Mouse (Mus musculus) CH12.LX (cell line): ENCODE results near the gene Ubxn6. TPM values are rescaled to one million over a fixed set of nuclear protein-coding genes. Genes with fewer than 3 reads are reported as not detected.

Experiments
- DNase-seq: peaks from one replicate; pipeline ENCODE4 v3.0.0-alpha.2; 2013; ENCODE audit errors: extremely low read depth
- H3K27ac ChIP-seq: 2 replicates; pipeline ENCODE4 v1.5.1; 2012; ENCODE audit warnings: low read depth, mild to moderate bottlenecking, control low read depth, moderate library complexity; ENCODE audit not compliant: insufficient read depth
- H3K27me3 ChIP-seq: replicated peaks from 2 replicates; pipeline ENCODE3; 2012; ENCODE audit warnings: inconsistent platforms
- H3K36me3 ChIP-seq, 2 experiments: replicated peaks in 1 of 2; 2 replicates each; pipeline versions ENCODE3 to v1.6.1; 2012; ENCODE audit warnings: inconsistent platforms in 1 of 2, low read length in 1 of 2, mild to moderate bottlenecking in 1 of 2, mixed read lengths in 1 of 2, moderate library complexity in 1 of 2; ENCODE audit not compliant: control insufficient read depth in 1 of 2, insufficient read depth in 1 of 2
- H3K4me1 ChIP-seq, 2 experiments: 2 replicates each; pipeline ENCODE4 v1.6.1; 2012; ENCODE audit warnings: inconsistent platforms in 1 of 2, moderate library complexity in 1 of 2; ENCODE audit not compliant: insufficient read depth in 2 of 2, control insufficient read depth in 1 of 2
- H3K4me2 ChIP-seq: 2 replicates; pipeline ENCODE4 v1.6.1; 2012; ENCODE audit warnings: low read depth, mild to moderate bottlenecking, control low read depth; ENCODE audit not compliant: poor library complexity, insufficient read depth, severe bottlenecking
- H3K4me3 ChIP-seq, 3 experiments: fragments of 150-350 bp in 1 of 3; sonication (generic) in 1 of 3; replicated peaks in 1 of 3; 2 replicates each; pipeline versions ENCODE3 to v1.5.1; 2011 to 2012; ENCODE audit warnings: low read depth in 2 of 3, low read length in 2 of 3, mild to moderate bottlenecking in 2 of 3, moderate library complexity in 2 of 3, control low read depth in 1 of 3, improper control_type of control experiment in 1 of 3, inconsistent platforms in 1 of 3, mixed read lengths in 1 of 3; ENCODE audit not compliant: poor library complexity in 1 of 3
- H3K79me2 ChIP-seq: replicated peaks from 2 replicates; pipeline ENCODE4 v1.6.1; 2012; ENCODE audit warnings: mild to moderate bottlenecking, moderate library complexity; ENCODE audit not compliant: control insufficient read depth, poor library complexity, insufficient read depth, severe bottlenecking; ENCODE audit errors: extremely low read depth
- H3K9ac ChIP-seq: 2 replicates; pipeline ENCODE4 v1.6.1; 2012; ENCODE audit warnings: low read depth, mild to moderate bottlenecking, control low read depth, moderate library complexity; ENCODE audit not compliant: insufficient read depth
- H3K9me3 ChIP-seq: replicated peaks from 2 replicates; pipeline ENCODE3; 2012; ENCODE audit warnings: low read length, inconsistent platforms, mixed read lengths
- BHLHE40 ChIP-seq: IDR thresholded peaks from 2 replicates; pipeline ENCODE4 v1.6.1; 2011; ENCODE audit warnings: mild to moderate bottlenecking, low read depth, low read length, improper control_type of control experiment
- CHD1 ChIP-seq: IDR thresholded peaks from 2 replicates; pipeline ENCODE4 v1.6.1; 2012; ENCODE audit warnings: low read depth, low read length, improper control_type of control experiment, inconsistent platforms
- CTCF ChIP-seq, 2 experiments: IDR thresholded peaks in 1 of 2; conservative IDR thresholded peaks in 1 of 2; 2 replicates each; pipeline ENCODE4 v1.5.1; 2011 to 2012; ENCODE audit warnings: low read depth in 2 of 2, low read length in 2 of 2, improper control_type of control experiment in 1 of 2, inconsistent platforms in 1 of 2, mild to moderate bottlenecking in 1 of 2, moderate library complexity in 1 of 2
- E2F4 ChIP-seq: IDR thresholded peaks from 2 replicates; pipeline ENCODE4 v1.6.1; 2011; ENCODE audit warnings: low read depth, low read length, improper control_type of control experiment; ENCODE audit not compliant: insufficient replicate concordance
- ELF1 ChIP-seq: IDR thresholded peaks from 2 replicates; pipeline ENCODE4 v1.6.1; 2014; ENCODE audit warnings: low read depth, mild to moderate bottlenecking, inconsistent platforms, low read length, improper control_type of control experiment
- GABPA ChIP-seq: IDR thresholded peaks from 2 replicates; pipeline ENCODE4 v1.6.1; 2012; ENCODE audit warnings: low read depth, low read length, improper control_type of control experiment, inconsistent platforms; ENCODE audit not compliant: insufficient replicate concordance
- HCFC1 ChIP-seq: IDR thresholded peaks from 2 replicates; pipeline ENCODE4 v1.6.1; 2012; ENCODE audit warnings: low read depth, mild to moderate bottlenecking, inconsistent platforms, low read length, improper control_type of control experiment
- JUN ChIP-seq: IDR thresholded peaks from 2 replicates; pipeline ENCODE4 v1.6.1; 2011; ENCODE audit warnings: low read depth, mild to moderate bottlenecking, low read length, improper control_type of control experiment, moderate library complexity; ENCODE audit not compliant: insufficient read depth
- JUND ChIP-seq: conservative IDR thresholded peaks from 2 replicates; pipeline ENCODE4 v1.6.1; 2011; ENCODE audit warnings: low read depth, low read length, improper control_type of control experiment
- MAFK ChIP-seq: IDR thresholded peaks from 2 replicates; pipeline ENCODE4 v1.6.1; 2011; ENCODE audit warnings: low read length, improper control_type of control experiment; ENCODE audit not compliant: insufficient replicate concordance
- MAX ChIP-seq: IDR thresholded peaks from 2 replicates; pipeline ENCODE4 v1.6.1; 2011; ENCODE audit warnings: low read length, improper control_type of control experiment
- MEF2A ChIP-seq: IDR thresholded peaks from 2 replicates; pipeline ENCODE4 v1.6.1; 2014; ENCODE audit warnings: low read depth, mild to moderate bottlenecking, inconsistent platforms, low read length, improper control_type of control experiment, borderline replicate concordance
- MYC ChIP-seq: IDR thresholded peaks from 2 replicates; pipeline ENCODE4 v1.6.1; 2011; ENCODE audit warnings: low read depth, mild to moderate bottlenecking, improper control_type of control experiment, low read length
- NELFE ChIP-seq: IDR thresholded peaks from 2 replicates; pipeline ENCODE4 v1.6.1; 2011; ENCODE audit warnings: low read depth, low read length, improper control_type of control experiment
- PAX5 ChIP-seq: IDR thresholded peaks from 2 replicates; pipeline ENCODE4 v1.6.1; 2012; ENCODE audit warnings: low read length, inconsistent platforms, mixed read lengths
- POLR2A ChIP-seq: IDR thresholded peaks from 2 replicates; pipeline ENCODE4 v1.6.1; 2011; ENCODE audit warnings: low read depth, mild to moderate bottlenecking, improper control_type of control experiment, low read length
- RAD21 ChIP-seq: IDR thresholded peaks from 2 replicates; pipeline ENCODE4 v1.6.1; 2011; ENCODE audit warnings: low read depth, mild to moderate bottlenecking, low read length, improper control_type of control experiment, moderate library complexity
- RCOR1 ChIP-seq: conservative IDR thresholded peaks from 2 replicates; pipeline ENCODE4 v1.6.1; 2012; ENCODE audit warnings: low read depth, mild to moderate bottlenecking, inconsistent platforms, low read length, improper control_type of control experiment
- SMC3 ChIP-seq: IDR thresholded peaks from 2 replicates; pipeline ENCODE4 v1.6.1; 2011; ENCODE audit warnings: low read depth, low read length, improper control_type of control experiment
- TBP ChIP-seq: conservative IDR thresholded peaks from 2 replicates; pipeline ENCODE4 v1.6.1; 2011; ENCODE audit warnings: low read depth, low read length, improper control_type of control experiment
- TCF12 ChIP-seq: IDR thresholded peaks from 2 replicates; pipeline ENCODE4 v1.6.1; 2014; ENCODE audit warnings: low read depth, mild to moderate bottlenecking, inconsistent platforms, low read length, improper control_type of control experiment
- UBTF ChIP-seq: IDR thresholded peaks from 2 replicates; pipeline ENCODE4 v1.6.1; 2012; ENCODE audit warnings: low read depth, mild to moderate bottlenecking, inconsistent platforms, low read length, improper control_type of control experiment, moderate library complexity
- USF1 ChIP-seq: IDR thresholded peaks from 2 replicates; pipeline ENCODE4 v1.6.1; 2014; ENCODE audit warnings: low read depth, mild to moderate bottlenecking, inconsistent platforms, low read length, improper control_type of control experiment
- USF2 ChIP-seq: conservative IDR thresholded peaks from 2 replicates; pipeline ENCODE4 v1.6.1; 2011; ENCODE audit warnings: low read depth, low read length, improper control_type of control experiment
- ZC3H11A ChIP-seq: IDR thresholded peaks from 2 replicates; pipeline ENCODE4 v1.6.1; 2012; ENCODE audit warnings: low read depth, mild to moderate bottlenecking, inconsistent platforms, low read length, improper control_type of control experiment
- ZKSCAN1 ChIP-seq: IDR thresholded peaks from 2 replicates; pipeline ENCODE4 v1.6.1; 2012; ENCODE audit warnings: low read depth, inconsistent platforms, low read length, improper control_type of control experiment, borderline replicate concordance
- ZNF384 ChIP-seq: IDR thresholded peaks from 2 replicates; pipeline ENCODE4 v1.6.1; 2012; ENCODE audit warnings: low read depth, low read length, improper control_type of control experiment, inconsistent platforms
- dilution Hi-C: fragments of 300-500 bp; cut with MboI; formaldehyde crosslinking; loops from 2 replicates; pipeline ENCODE4 v1.14.3; 2020; ENCODE audit warnings: low sequenced_read_pairs; ENCODE audit not compliant: extremely low pct_unique_long_range_greater_than_20kb, extremely low pct_ligation_motif_present
- in situ Hi-C: fragments of 300-500 bp; cut with MboI; formaldehyde crosslinking; loops from 3 replicates; pipeline ENCODE4 v1.14.3; 2019; ENCODE audit warnings: low sequenced_read_pairs, low pct_ligation_motif_present, low pct_unique_long_range_greater_than_20kb, mixed read lengths
- polyA plus RNA-seq: library from polyadenylated mRNA; unstranded; fragments of >175 nt; gene quantifications from 2 replicates; pipeline ENCODE4 v1.2.1, GENCODE M21; 2012; ENCODE audit warnings: low read depth; ENCODE audit not compliant: insufficient read length
- total RNA-seq, 2 experiments: library from RNA; depleted of rRNA; stranded (reverse); fragments of 300-350 nt in 1 of 2; fragments of >200 nt in 1 of 2; gene quantifications; 2 replicates each; pipeline ENCODE4 v1.2.3; 2012 to 2014

Gene Ubxn6
- total and polyA plus RNA-seq, 3 experiments = 24.6 to 29.1 (median 26.8) TPM

- no peak for DNase-seq
- 0 out of 4 replicates have a peak, but pooled peaks cover 0 to 2% of the 10 kb centered on the region in 2 experiments for H3K4me1 ChIP-seq
- H3K4me2 ChIP-seq = no peak overlapping the region
- in situ Hi-C loops (loop anchor here (5.0 kb wide), 1 partner anchor 34 kb away; no protein-coding TSS in a partner anchor), dilution Hi-C loops (no loop called here)
- H3K4me3 ChIP-seq = no peak overlapping the region
- peaks cover 17% of the 10 kb centered on the region for H3K27me3 ChIP-seq
- peaks cover 0 to 8% of the 10 kb centered on the region in 2 experiments for H3K36me3 ChIP-seq
- H3K79me2 ChIP-seq = no peaks in the 10 kb centered on the region
- TF ChIP-seq TCF12 = no peak
- H3K9me3 ChIP-seq = no peaks in the 10 kb centered on the region
- no peak overlapping the region for H3K9ac ChIP-seq
- no peak overlapping the region for H3K27ac ChIP-seq
Measured at GRCm38 (mm10) chr17:56116193-56116592, 41.4 kb upstream of the Ubxn6 start.

DNA sequence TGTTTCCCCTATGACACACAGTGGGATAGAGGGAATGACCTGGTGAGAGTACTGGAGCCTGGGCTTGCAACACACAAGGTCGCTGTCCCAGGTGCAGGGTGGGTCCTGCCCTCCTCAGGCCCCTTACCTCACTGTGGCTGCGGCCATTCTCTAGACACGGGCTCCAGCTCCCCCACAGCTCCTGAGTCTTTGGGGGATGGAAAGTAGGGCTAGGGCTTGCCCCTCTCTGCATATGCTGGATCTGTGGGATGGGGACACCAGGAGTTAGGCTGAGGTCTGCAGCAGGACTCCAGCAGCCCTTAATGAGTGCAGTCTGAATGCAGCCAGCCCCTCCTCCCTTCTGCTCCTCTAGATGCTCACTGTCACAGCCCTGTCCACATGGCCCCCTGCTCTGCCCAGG lies 37.9 kb upstream of the Ubxn6 start:
- Histone ChIP-seq H3K27me3 (no peaks in the 10 kb centered on the region), H3K79me2 (no peaks in the 10 kb centered on the region), H3K4me1 (0 out of 4 replicates have a peak, but pooled peaks cover 0 to 2% of the 10 kb centered on the region in 2 experiments), H3K4me3 (no peak overlapping the region)
- dilution Hi-C loops = no loop called here
- in situ Hi-C loops = no loop called here
- TF ChIP-seq JUN (no peak), MAX (no peak), MEF2A (no peak), CHD1 (no peak), ELF1 (no peak), ZNF384 (no peak), HCFC1 (no peak), MAFK (no peak), PAX5 (no peak)
- TF ChIP-seq, all 38 proteins: peak for 0
- Histone ChIP-seq H3K27ac (no peak overlapping the region), H3K9me3 (no peaks in the 10 kb centered on the region), H3K36me3 (peaks cover 0 to 30% of the 10 kb centered on the region in 2 experiments), H3K9ac (no peak overlapping the region), H3K4me2 (no peak overlapping the region)
- no peak for DNase-seq

DNA sequence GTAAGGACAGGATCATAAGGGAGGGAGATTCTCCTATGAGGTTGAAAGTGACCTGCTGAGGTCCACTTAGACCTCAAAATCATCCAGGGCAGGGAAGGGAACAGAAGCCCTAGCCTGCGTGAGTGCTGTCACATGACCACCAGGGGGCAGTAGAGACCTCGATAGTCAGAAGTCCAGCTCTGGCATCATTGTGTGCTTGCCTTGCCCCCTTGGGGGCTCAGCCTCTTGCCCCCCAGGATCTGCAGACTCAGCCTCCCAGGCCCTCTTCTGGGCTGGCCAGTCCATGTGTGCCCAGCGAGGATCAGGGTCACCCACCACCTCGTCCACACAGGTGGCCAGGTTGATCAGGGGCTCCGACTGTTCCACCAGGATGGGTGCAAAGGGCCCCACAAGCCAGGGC lies 37.0 kb upstream of the Ubxn6 start:
- 0 out of 4 replicates have a peak, but pooled peaks cover 0 to 2% of the 10 kb centered on the region in 2 experiments for H3K4me1 ChIP-seq
- no peak overlapping the region for H3K27ac ChIP-seq
- TF ChIP-seq RCOR1 (no peak), ZC3H11A (no peak), POLR2A (no peak), E2F4 (no peak), MYC (no peak), USF2 (peak; percentile 40), RAD21 (peak; percentile 53), BHLHE40 (no peak), JUN (no peak), MAX (peak; percentile 25; the same call in 1 of the 2 replicates), NELFE (0 out of 2 replicates have a peak, but pooled peaks have one; percentile 18), UBTF (no peak), USF1 (peak; percentile 23; the same call in 1 of the 2 replicates), CTCF (conservative IDR thresholded peaks at IDR 0.05 in 1 of 2, IDR thresholded peaks at IDR 0.05 in 1 of 2; ENCODE audit: low read depth in 2 of 2, low read length in 2 of 2) (peak; percentile 78 to 93), GABPA (no peak), TBP (no peak), ZKSCAN1 (no peak), JUND (no peak), SMC3 (peak; percentile 60)
- H3K4me3 ChIP-seq = no peak overlapping the region
- DNase-seq = peak; percentile 77
- dilution Hi-C loops = no loop called here
- H3K4me2 ChIP-seq = no peak overlapping the region
- in situ Hi-C loops = no loop called here
- no peaks in the 10 kb centered on the region for H3K9me3 ChIP-seq
- H3K27me3 ChIP-seq = no peaks in the 10 kb centered on the region
- no peak overlapping the region for H3K9ac ChIP-seq
- H3K36me3 ChIP-seq = peaks cover 0 to 38% of the 10 kb centered on the region in 2 experiments
- no peaks in the 10 kb centered on the region for H3K79me2 ChIP-seq
